Mouse (Mus musculus): ENCODE results near the gene Dynlrb2.

- TF ChIP-seq CTCF (IDR thresholded peaks at IDR 0.05; ENCODE audit: low read depth) (no peak), EP300 (IDR thresholded peaks at IDR 0.05; ENCODE audit: low read depth) (no peak)
Measured at GRCm38 (mm10) chr8:116466586-116466985, 38.2 kb upstream of the Dynlrb2 start.
